Mouse (Mus musculus) c-Kit-positive CD71-negative TER-119-negative erythroid progenitor cells, embryonic 14.5 days (primary cell): ENCODE measurements at regions not wholly inside any gene's neighbourhood (a gene's known extent, or its start where the extent isn't known, plus 50 kb on each side); places are given as distances from the start of the nearest gene placed in this dataset.

Experiments
- DNase-seq: peaks from one replicate; pipeline ENCODE4 v3.0.0-alpha.2; 2013; ENCODE audit warnings: low read depth

GRCm38 (mm10) chr1:149760440-149760839 lies 200.7 kb downstream of the Pla2g4a start:
- no peak for DNase-seq

GRCm38 (mm10) chr1:149758783-149759132 lies 202.3 kb downstream of the Pla2g4a start:
- DNase-seq, result no peak

GRCm38 (mm10) chr1:149758092-149758782 lies 202.9 kb downstream of the Pla2g4a start:
- peak; percentile 17 for DNase-seq

GRCm38 (mm10) chr1:149753269-149754060 lies 207.6 kb downstream of the Pla2g4a start:
- DNase-seq, result no peak

- DNase-seq, result no peak
Measured at GRCm38 (mm10) chr1:149749405-149749804, 211.7 kb downstream of the Pla2g4a start.

GRCm38 (mm10) chr1:149738959-149739358 lies 222.1 kb downstream of the Pla2g4a start:
- no peak for DNase-seq

- DNase-seq, result no peak
Measured at GRCm38 (mm10) chr1:149734241-149734640, 226.8 kb downstream of the Pla2g4a start.

GRCm38 (mm10) chr1:149715171-149715570 lies 245.9 kb downstream of the Pla2g4a start:
- DNase-seq, result no peak

GRCm38 (mm10) chr1:149712330-149712729 lies 248.8 kb downstream of the Pla2g4a start:
- DNase-seq, result no peak

- DNase-seq, result no peak
Measured at GRCm38 (mm10) chr1:149705223-149705622, 255.9 kb downstream of the Pla2g4a start.

- DNase-seq, result no peak
Measured at GRCm38 (mm10) chr1:149699411-149699810, 261.7 kb downstream of the Pla2g4a start.

- DNase-seq, result no peak
Measured at GRCm38 (mm10) chr1:149674166-149674565, 286.9 kb downstream of the Pla2g4a start.

- DNase-seq, result no peak
Measured at GRCm38 (mm10) chr1:149672571-149672970, 288.5 kb downstream of the Pla2g4a start.

GRCm38 (mm10) chr1:149672117-149672516 lies 289.0 kb downstream of the Pla2g4a start:
- no peak for DNase-seq

- DNase-seq, result no peak
Measured at GRCm38 (mm10) chr1:149671091-149671490, 290.0 kb downstream of the Pla2g4a start.
